18 mouse cellular contexts compared by ENCODE assay signal in the genomic region with DNA sequence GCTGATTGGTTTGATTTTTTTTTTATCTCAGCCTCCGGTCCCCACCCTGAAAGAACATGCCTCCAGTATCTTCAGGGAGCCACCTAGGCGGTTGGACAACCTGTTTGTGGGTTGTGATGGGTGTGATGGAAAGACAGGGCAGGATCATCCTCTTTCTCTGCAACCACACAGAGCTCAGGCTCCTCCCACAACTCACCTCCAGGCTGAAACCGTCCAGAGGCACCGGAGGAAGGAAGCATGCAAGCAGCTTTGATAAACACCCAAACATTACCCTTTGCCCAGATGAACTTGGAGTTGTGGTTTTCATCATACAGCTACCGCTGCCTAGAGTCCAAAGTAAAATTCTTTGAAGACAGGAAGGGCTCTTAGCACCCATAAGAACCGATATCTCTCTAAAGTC.
A peak's percentile ranks its signal among the peaks of the same experiment; 100 is the strongest.
DNase-seq lines count a peak whose midpoint lies in the region; ATAC-seq and TF ChIP-seq lines count a peak whose summit lies in the region.
"Had no signal": no experiment of that assay in that cellular context is flagged by ENCODE, and none has a peak within 500 bp of the region (broad histone marks: within the 10 kb centered on the region; RNA-seq: fewer than 3 reads in every experiment).

No protein-coding gene starts in this region.

- H3K9ac ChIP-seq in liver, adult 2 months (ENCODE audit: low read depth, low read length) = no peak overlapping the region
- H3K9ac ChIP-seq: embryonic facial prominence, embryonic 12.5 days; forebrain, embryonic 15.5 days; heart, embryonic 15.5 days; hindbrain, embryonic 13.5 days; liver, embryonic 13.5 days; neural tube, embryonic 12.5 days had no signal

- ATAC-seq in hematopoietic stem cell, adult 5-6 weeks (replicated peaks in 1 of 2; ENCODE audit: insufficient read depth in 1 of 2, low FRiP score in 2 of 2, low TSS enrichment in 1 of 2, low read depth in 1 of 2, poor library complexity in 2 of 2, severe bottlenecking in 2 of 2) = peak; percentile 42 to 46; a peak in 2 of 4 replicates
- ATAC-seq in frontal cortex, adult (ENCODE audit: low TSS enrichment) = no peak
- ATAC-seq: forebrain, embryonic 15.5 days; lung, postnatal 0 days had no signal

- no peak for TF ChIP-seq CTCF in liver, adult 2 months (IDR thresholded peaks at IDR 0.05; ENCODE audit: low read depth, low read length)

- TF ChIP-seq POLR2A in liver, adult 2 months (IDR thresholded peaks at IDR 0.05; ENCODE audit: extremely low read depth, insufficient read depth, low read length) = no peak

- no peaks in the 10 kb centered on the region for H3K36me3 ChIP-seq in liver, adult 2 months (ENCODE audit: control insufficient read depth, insufficient read depth, low read length)
- H3K36me3 ChIP-seq: embryonic facial prominence, embryonic 12.5 days; forebrain, embryonic 15.5 days; heart, embryonic 15.5 days; hindbrain, embryonic 13.5 days; liver, embryonic 13.5 days; neural tube, embryonic 12.5 days had no signal

- WGBS in liver, adult 2 months = 19% methylated on average over 6 of the region's 6 CpGs

- H3K4me1 ChIP-seq in liver, adult 2 months (ENCODE audit: control insufficient read depth, insufficient read depth, low read length) = peaks cover 9% of the 10 kb centered on the region
- H3K4me1 ChIP-seq: embryonic facial prominence, embryonic 12.5 days; forebrain, embryonic 15.5 days; neural tube, embryonic 12.5 days had no signal

- DNase-seq in kidney, adult 18-20 months = peak; percentile 19
- no peak for DNase-seq in kidney, postnatal 4 days
- peak; percentile 62 for DNase-seq in CD4-positive helper T cell, adult 2 months (ENCODE audit: low read depth, low spot score)
- peak; percentile 91 for DNase-seq in liver, adult 2 months (ENCODE audit: extremely low read depth, low read depth, low spot score)
- DNase-seq in gastrocnemius, adult 8-10 months (ENCODE audit: low spot score in 2 of 2) = no peak
- no peak for DNase-seq in heart, postnatal 4 days
- DNase-seq: adrenal gland, postnatal 25 days; cerebellum, adult 18-20 months; liver, embryonic 13.5 days had no signal

- no peak overlapping the region for H3K4me3 ChIP-seq in liver, adult 2 months (ENCODE audit: insufficient read depth, low read depth, low read length)
- H3K4me3 ChIP-seq: embryonic facial prominence, embryonic 12.5 days; forebrain, embryonic 15.5 days; heart, embryonic 15.5 days; hindbrain, embryonic 13.5 days; liver, embryonic 13.5 days; neural tube, embryonic 12.5 days had no signal

- no peaks in the 10 kb centered on the region for H3K27me3 ChIP-seq in liver, adult 2 months (ENCODE audit: control insufficient read depth, insufficient read depth, low read length)
- H3K27me3 ChIP-seq: embryonic facial prominence, embryonic 12.5 days; forebrain, embryonic 15.5 days; heart, embryonic 15.5 days; hindbrain, embryonic 13.5 days; liver, embryonic 13.5 days; neural tube, embryonic 12.5 days had no signal

- peak overlapping the region; percentile 4; the same call in 1 of the 2 replicates for H3K27ac ChIP-seq in liver, adult 2 months (replicated peaks; ENCODE audit: insufficient read depth, low read depth, low read length)
- H3K27ac ChIP-seq: embryonic facial prominence, embryonic 12.5 days; forebrain, embryonic 15.5 days; heart, embryonic 15.5 days; hindbrain, embryonic 13.5 days; kidney, postnatal 0 days; liver, embryonic 13.5 days; neural tube, embryonic 12.5 days had no signal

- no peaks in the 10 kb centered on the region for H3K79me2 ChIP-seq in liver, adult 2 months (ENCODE audit: control insufficient read depth, insufficient read depth, low read length)

Comparison
In these comparisons a context has a peak if more than half of its experiments do, and no peak if none do; other contexts are left out.
1. DNase-seq: peak in kidney, adult 18-20 months (single experiment), CD4-positive helper T cell, adult 2 months (single experiment) and liver, adult 2 months (single experiment); none in kidney, postnatal 4 days (0 of 2), gastrocnemius, adult 8-10 months (0 of 2) and heart, postnatal 4 days (single experiment).